16 mouse cellular contexts compared by ENCODE assay signal in genomic region chr1:181316571-181316970, GRCm38 (mm10). TPM values are rescaled to one million over a fixed set of nuclear protein-coding genes. Genes with fewer than 3 reads are reported as not detected.
"Had no signal": no experiment of that assay in that cellular context is flagged by ENCODE, and none has a peak within 500 bp of the region (broad histone marks: within the 10 kb centered on the region; RNA-seq: fewer than 3 reads in every experiment).

No protein-coding gene starts in this region.

- H3K36me3 ChIP-seq: liver, embryonic 15.5 days; midbrain, embryonic 15.5 days; neural tube, embryonic 13.5 days had no signal

- H3K27me3 ChIP-seq: midbrain, embryonic 15.5 days; neural tube, embryonic 13.5 days had no signal

- ATAC-seq: lung, postnatal 0 days; midbrain, embryonic 15.5 days had no signal

- H3K9me3 ChIP-seq: liver, embryonic 15.5 days; midbrain, embryonic 15.5 days; neural tube, embryonic 13.5 days had no signal

- H3K9ac ChIP-seq: liver, embryonic 15.5 days; midbrain, embryonic 15.5 days; neural tube, embryonic 13.5 days had no signal

- H3K4me3 ChIP-seq: liver, embryonic 15.5 days; megakaryocyte, embryonic 14.5 days; midbrain, embryonic 15.5 days; neural tube, embryonic 13.5 days had no signal

- H3K4me2 ChIP-seq: liver, embryonic 11.5 days; liver, embryonic 15.5 days; midbrain, embryonic 11.5 days; midbrain, embryonic 15.5 days; neural tube, embryonic 13.5 days had no signal

- H3K27ac ChIP-seq: liver, embryonic 15.5 days; midbrain, embryonic 15.5 days; neural tube, embryonic 13.5 days had no signal

- DNase-seq: kidney, postnatal 14 days; left cerebral cortex, postnatal 4 days; lung, adult 2 months; lung, postnatal 36 days; retina, postnatal 1 day; right cerebral cortex, postnatal 4 days; thymus, postnatal 4 days had no signal

- H3K4me1 ChIP-seq: midbrain, embryonic 15.5 days; neural tube, embryonic 13.5 days had no signal

RNA-seq across cellular contexts. Expression of gene Cnih3, which starts 35.9 kb away (rescaled TPM):
- polyA plus RNA-seq: large intestine, adult 2 months; liver, embryonic 11.5 days; spleen, adult 2 months had no signal
